Mouse (Mus musculus) G1E (cell line): ENCODE measurements around the gene 4930451I11Rik.

Experiments used
- CTCF ChIP-seq: IDR thresholded peaks from 2 replicates; pipeline ENCODE4 v1.5.1; 2012; ENCODE audit warnings: low read depth, low read length, inconsistent platforms, mixed read lengths
- GATA1 ChIP-seq: IDR thresholded peaks from 2 replicates; pipeline ENCODE4 v1.6.1; 2012; ENCODE audit warnings: borderline replicate concordance, low read length, inconsistent platforms, mixed read lengths
- TAL1 ChIP-seq: conservative IDR thresholded peaks from 2 replicates; pipeline ENCODE4 v1.6.1; 2012; ENCODE audit warnings: low read depth, low read length, inconsistent platforms, mixed read lengths

GRCm38 (mm10) chr7:126786142-126786541, 45.3 kb downstream of the 4930451I11Rik start:
- no peak for TF ChIP-seq CTCF
- no peak for TF ChIP-seq GATA1
- no peak for TF ChIP-seq TAL1
